Mouse (Mus musculus) heart, embryonic 12.5 days (tissue): Measurements from ENCODE around the gene Zfp697. TPM values are rescaled to one million over a fixed set of nuclear protein-coding genes. Genes with fewer than 3 reads are reported as not detected.
"Not testable (repeated sequence)": the region's sequence is repeated elsewhere in the genome, so short reads cannot be mapped to it uniquely, and the experiment has no call there.

Experiments
- ATAC-seq: fragments of 200-750 bp; cut with Nextera tagmentation; 2 replicates; pipeline ENCODE4 v1.8.0; 2017; ENCODE audit warnings: moderate TSS enrichment, moderate library complexity; ENCODE audit not compliant: insufficient number of reproducible peaks, low FRiP score
- H3K27ac ChIP-seq: fragments of 300-500 bp; sonication (generic); 2 replicates; pipeline ENCODE4 v1.5.1; 2016; ENCODE audit warnings: mild to moderate bottlenecking, moderate library complexity; ENCODE audit not compliant: poor library complexity, severe bottlenecking
- H3K27me3 ChIP-seq: fragments of 300-500 bp; sonication (generic); replicated peaks from 2 replicates; pipeline ENCODE4 v1.6.1; 2016; ENCODE audit warnings: mild to moderate bottlenecking, moderate library complexity
- H3K36me3 ChIP-seq: fragments of 300-500 bp; sonication (generic); 2 replicates; pipeline ENCODE4 v1.6.1; 2016; ENCODE audit warnings: mild to moderate bottlenecking, moderate library complexity
- H3K4me1 ChIP-seq: fragments of 300-500 bp; sonication (generic); replicated peaks from 2 replicates; pipeline ENCODE4 v1.6.1; 2016; ENCODE audit warnings: mild to moderate bottlenecking
- H3K4me2 ChIP-seq: fragments of 300-500 bp; sonication (generic); 2 replicates; pipeline ENCODE4 v1.6.1; 2016; ENCODE audit warnings: mild to moderate bottlenecking, moderate library complexity
- H3K4me3 ChIP-seq: fragments of 300-500 bp; sonication (generic); 2 replicates; pipeline ENCODE4 v1.5.1; 2016; ENCODE audit warnings: mild to moderate bottlenecking
- H3K9ac ChIP-seq: fragments of 300-500 bp; sonication (generic); 2 replicates; pipeline ENCODE4 v1.6.1; 2016; ENCODE audit warnings: mild to moderate bottlenecking, moderate library complexity
- H3K9me3 ChIP-seq: fragments of 300-500 bp; sonication (generic); replicated peaks from 2 replicates; pipeline ENCODE4 v1.6.1; 2016; ENCODE audit warnings: mild to moderate bottlenecking, moderate library complexity
- WGBS: fragments of 180-500 bp; shearing (Covaris S2); methylation state at CpG from one replicate; pipeline ENCODE4 v1.1.7; 2016; 5-methylcytosine and 5-hydroxymethylcytosine counted together
- polyA plus RNA-seq: library from polyadenylated mRNA; unstranded; fragments of >200 nt; fragmentation: Nextera tagmentation; extraction: Ambion mirVana; gene quantifications from 2 replicates; pipeline ENCODE4 v1.2.1, GENCODE M21; 2016

The Zfp697 gene
- polyA plus RNA-seq, 1 experiment from 2014 or later = 8.0 TPM

GRCm38 (mm10) chr3:98724376-98724775, 342.1 kb downstream of the Zfp697 start, which contains the start of gene Hsd3b2:
Gene Hsd3b2, minus strand, starts transcription at chr3:98724543.
- no peak within 1 kb of the TSS for H3K9ac ChIP-seq
- no peaks in the 10 kb centered on the region for H3K36me3 ChIP-seq
- H3K27ac ChIP-seq = no peak within 1 kb of the TSS
- H3K27me3 ChIP-seq = no peaks in the 10 kb centered on the region
- WGBS = 60% methylated on average over 1 of the region's 1 CpGs
- no peak within 1 kb of the TSS for H3K4me2 ChIP-seq
- no peak for ATAC-seq
- H3K4me3 ChIP-seq = no peak within 1 kb of the TSS
- H3K4me1 ChIP-seq = no peaks in the 10 kb centered on the region
- no peaks in the 10 kb centered on the region for H3K9me3 ChIP-seq

- H3K27ac ChIP-seq = no peak overlapping the region
- no peaks in the 10 kb centered on the region for H3K27me3 ChIP-seq
- H3K4me2 ChIP-seq = no peak overlapping the region
- no peak overlapping the region for H3K9ac ChIP-seq
- H3K4me1 ChIP-seq = no peaks in the 10 kb centered on the region
- no peaks in the 10 kb centered on the region for H3K9me3 ChIP-seq
- no peaks in the 10 kb centered on the region for H3K36me3 ChIP-seq
- WGBS = 74% methylated on average over 2 of the region's 2 CpGs
- H3K4me3 ChIP-seq = no peak overlapping the region
- no peak for ATAC-seq
Observed at GRCm38 (mm10) chr3:98726281-98726680, 344.0 kb downstream of the Zfp697 start.

GRCm38 (mm10) chr3:98733724-98734123, 351.5 kb downstream of the Zfp697 start:
- no peaks in the 10 kb centered on the region for H3K4me1 ChIP-seq
- no peaks in the 10 kb centered on the region for H3K27me3 ChIP-seq
- no peak overlapping the region for H3K4me3 ChIP-seq
- no peak overlapping the region for H3K9ac ChIP-seq
- H3K36me3 ChIP-seq = no peaks in the 10 kb centered on the region
- no peak overlapping the region for H3K27ac ChIP-seq
- H3K9me3 ChIP-seq = no peaks in the 10 kb centered on the region
- ATAC-seq = no peak
- no peak overlapping the region for H3K4me2 ChIP-seq
- WGBS = 79% methylated on average over 2 of the region's 2 CpGs

GRCm38 (mm10) chr3:98734340-98734739, 352.1 kb downstream of the Zfp697 start:
- Histone ChIP-seq H3K4me2 (no peak overlapping the region), H3K4me1 (no peaks in the 10 kb centered on the region), H3K4me3 (no peak overlapping the region), H3K27ac (no peak overlapping the region), H3K36me3 (no peaks in the 10 kb centered on the region), H3K9me3 (no peaks in the 10 kb centered on the region), H3K27me3 (no peaks in the 10 kb centered on the region), H3K9ac (no peak overlapping the region)
- WGBS = 67% methylated on average over 4 of the region's 4 CpGs
- ATAC-seq = no peak

- H3K4me3 ChIP-seq, H3K36me3 ChIP-seq, H3K9ac ChIP-seq, H3K4me2 ChIP-seq, H3K27ac ChIP-seq, ATAC-seq, H3K9me3 ChIP-seq, H3K27me3 ChIP-seq, H3K4me1 ChIP-seq: not testable (repeated sequence)
- WGBS = 42% methylated on average over 1 of the region's 1 CpGs
Observed at GRCm38 (mm10) chr3:98741043-98741442, 358.8 kb downstream of the Zfp697 start.

- WGBS = 73% methylated on average over 2 of the region's 2 CpGs
- Histone ChIP-seq H3K9ac (no peak overlapping the region), H3K27me3 (no peaks in the 10 kb centered on the region), H3K4me3 (no peak overlapping the region), H3K9me3 (no peaks in the 10 kb centered on the region; the same call in 1 of the 2 replicates), H3K4me2 (no peak overlapping the region), H3K36me3 (no peaks in the 10 kb centered on the region), H3K27ac (no peak overlapping the region), H3K4me1 (no peaks in the 10 kb centered on the region)
- no peak for ATAC-seq
Observed at GRCm38 (mm10) chr3:98752171-98752570, 369.9 kb downstream of the Zfp697 start.

- WGBS = 77% methylated on average over 3 of the region's 3 CpGs
- no peaks in the 10 kb centered on the region for H3K27me3 ChIP-seq
- ATAC-seq = no peak
- no peaks in the 10 kb centered on the region for H3K9me3 ChIP-seq
- H3K4me1 ChIP-seq = no peaks in the 10 kb centered on the region
- H3K9ac ChIP-seq = no peak overlapping the region
- H3K4me3 ChIP-seq = no peak overlapping the region
- H3K4me2 ChIP-seq = no peak overlapping the region
- H3K36me3 ChIP-seq = no peaks in the 10 kb centered on the region
- H3K27ac ChIP-seq = no peak overlapping the region
Observed at GRCm38 (mm10) chr3:98756836-98757235, 374.6 kb downstream of the Zfp697 start.

GRCm38 (mm10) chr3:98764155-98764554, 381.9 kb downstream of the Zfp697 start:
- Histone ChIP-seq H3K4me2 (no peak overlapping the region), H3K36me3 (no peaks in the 10 kb centered on the region), H3K27ac (no peak overlapping the region), H3K9ac (no peak overlapping the region), H3K4me1 (no peaks in the 10 kb centered on the region), H3K4me3 (no peak overlapping the region), H3K9me3 (no peaks in the 10 kb centered on the region), H3K27me3 (no peaks in the 10 kb centered on the region)
- ATAC-seq = no peak

GRCm38 (mm10) chr3:98780921-98781320, 398.7 kb downstream of the Zfp697 start:
- no peaks in the 10 kb centered on the region for H3K27me3 ChIP-seq
- no peak for ATAC-seq

GRCm38 (mm10) chr3:98782181-98782868, 400.1 kb downstream of the Zfp697 start:
- H3K27me3 ChIP-seq = no peaks in the 10 kb centered on the region
- no peaks in the 10 kb centered on the region for H3K4me1 ChIP-seq
- no peaks in the 10 kb centered on the region for H3K36me3 ChIP-seq
- H3K4me3 ChIP-seq = no peak overlapping the region
- no peak overlapping the region for H3K9ac ChIP-seq
- no peak for ATAC-seq
- H3K27ac ChIP-seq = no peak overlapping the region
- H3K4me2 ChIP-seq = no peak overlapping the region
- 0 out of 2 replicates have a peak, but pooled peaks cover 3% of the 10 kb centered on the region for H3K9me3 ChIP-seq

More at GRCm38 (mm10) chr3:98780921-98781320, 398.7 kb downstream of the Zfp697 start:
- H3K36me3 ChIP-seq = no peaks in the 10 kb centered on the region
- no peak overlapping the region for H3K4me2 ChIP-seq
- no peaks in the 10 kb centered on the region for H3K4me1 ChIP-seq
- no peak overlapping the region for H3K4me3 ChIP-seq
- no peak overlapping the region for H3K9ac ChIP-seq
- no peak overlapping the region for H3K27ac ChIP-seq
- 0 out of 2 replicates have a peak, but pooled peaks cover 3% of the 10 kb centered on the region for H3K9me3 ChIP-seq

- H3K9me3 ChIP-seq = no peaks in the 10 kb centered on the region
- WGBS = 63% methylated on average over 2 of the region's 2 CpGs
- ATAC-seq = no peak
- H3K4me3 ChIP-seq = no peak overlapping the region
- H3K4me1 ChIP-seq = no peaks in the 10 kb centered on the region
- H3K36me3 ChIP-seq = no peaks in the 10 kb centered on the region
- no peak overlapping the region for H3K4me2 ChIP-seq
- no peaks in the 10 kb centered on the region for H3K27me3 ChIP-seq
- no peak overlapping the region for H3K9ac ChIP-seq
- no peak overlapping the region for H3K27ac ChIP-seq
Observed at GRCm38 (mm10) chr3:98786551-98786950, 404.3 kb downstream of the Zfp697 start.
